Mouse (Mus musculus): ENCODE measurements around the gene 4930562C15Rik. TPM values are rescaled to one million over a fixed set of nuclear protein-coding genes. Genes with fewer than 3 reads are reported as not detected.
A peak's percentile ranks its signal among the peaks of the same experiment; 100 is the strongest.
"Not testable (repeated sequence)": the region's sequence is repeated elsewhere in the genome, so short reads cannot be mapped to it uniquely, and the experiment has no call there.

The 4930562C15Rik gene
- polyA plus RNA-seq (2012; rRNA removed) = not detected in 2 replicates

GRCm38 (mm10) chr16:4835191-4835590, at the start of gene 4930562C15Rik:
Gene 4930562C15Rik (plus strand): TSS chr16:4835416.
- no peak within 1 kb of the TSS for H3K27ac ChIP-seq (ENCODE audit: insufficient read depth, low read length)
- TF ChIP-seq CTCF (IDR thresholded peaks at IDR 0.05; ENCODE audit: extremely low read depth, insufficient read depth, low read length) (no peak), POLR2A (IDR thresholded peaks at IDR 0.05; ENCODE audit: extremely low read depth, insufficient read depth, low read length) (no peak)

GRCm38 (mm10) chr16:4785706-4786105, 49.5 kb upstream of the 4930562C15Rik start:
- Histone ChIP-seq H3K4me1 (ENCODE audit: control insufficient read depth, insufficient read depth, low read length) (peaks cover 21% of the 10 kb centered on the region), H3K4me3 (ENCODE audit: insufficient read depth, low read length) (no peak overlapping the region), H3K27ac (ENCODE audit: insufficient read depth, low read length) (peak overlapping the region; percentile 35; the same call in 1 of the 2 replicates)
- TF ChIP-seq CTCF (IDR thresholded peaks at IDR 0.05; ENCODE audit: extremely low read depth, insufficient read depth, low read length) (no peak), POLR2A (IDR thresholded peaks at IDR 0.05; ENCODE audit: extremely low read depth, insufficient read depth, low read length) (no peak)

More at GRCm38 (mm10) chr16:4835191-4835590, at the start of gene 4930562C15Rik:
- no peak within 1 kb of the TSS for H3K4me3 ChIP-seq (ENCODE audit: insufficient read depth, low read length)
- no peaks in the 10 kb centered on the region for H3K4me1 ChIP-seq (ENCODE audit: control insufficient read depth, insufficient read depth, low read length)

- peaks cover 17% of the 10 kb centered on the region for H3K4me1 ChIP-seq (ENCODE audit: control insufficient read depth, insufficient read depth, low read length)
- TF ChIP-seq CTCF (IDR thresholded peaks at IDR 0.05; ENCODE audit: extremely low read depth, insufficient read depth, low read length) (no peak), POLR2A (IDR thresholded peaks at IDR 0.05; ENCODE audit: extremely low read depth, insufficient read depth, low read length) (no peak)
- no peak overlapping the region for H3K27ac ChIP-seq (ENCODE audit: insufficient read depth, low read length)
- no peak overlapping the region; the same call in 1 of the 2 replicates for H3K4me3 ChIP-seq (ENCODE audit: insufficient read depth, low read length)
Measured at GRCm38 (mm10) chr16:4788176-4788575, 47.0 kb upstream of the 4930562C15Rik start.

- Histone ChIP-seq H3K4me1 (ENCODE audit: control insufficient read depth, insufficient read depth, low read length) (peaks cover 15% of the 10 kb centered on the region), H3K4me3 (ENCODE audit: insufficient read depth, low read length) (peak overlapping the region; percentile 87), H3K27ac (ENCODE audit: insufficient read depth, low read length) (peak overlapping the region; percentile 51)
- TF ChIP-seq CTCF (IDR thresholded peaks at IDR 0.05; ENCODE audit: extremely low read depth, insufficient read depth, low read length) = no peak
- TF ChIP-seq POLR2A (IDR thresholded peaks at IDR 0.05; ENCODE audit: extremely low read depth, insufficient read depth, low read length) = no peak
Measured at GRCm38 (mm10) chr16:4789311-4789768, 45.9 kb upstream of the 4930562C15Rik start.

- Histone ChIP-seq H3K4me3 (ENCODE audit: insufficient read depth, low read length) (peak within 1 kb of the TSS; percentile 87), H3K4me1 (ENCODE audit: control insufficient read depth, insufficient read depth, low read length) (peaks cover 13% of the 10 kb centered on the region), H3K27ac (ENCODE audit: insufficient read depth, low read length) (peak within 1 kb of the TSS; percentile 93)
- no peak for TF ChIP-seq CTCF (IDR thresholded peaks at IDR 0.05; ENCODE audit: extremely low read depth, insufficient read depth, low read length)
- TF ChIP-seq POLR2A (IDR thresholded peaks at IDR 0.05; ENCODE audit: extremely low read depth, insufficient read depth, low read length) = peak; percentile 81
Measured at GRCm38 (mm10) chr16:4789810-4790559, 45.2 kb upstream of the 4930562C15Rik start, which contains the start of gene Cdip1. Gene Cdip1 (minus strand): TSS chr16:4790292.

- TF ChIP-seq POLR2A (IDR thresholded peaks at IDR 0.05; ENCODE audit: extremely low read depth, insufficient read depth, low read length) (no peak), CTCF (IDR thresholded peaks at IDR 0.05; ENCODE audit: extremely low read depth, insufficient read depth, low read length) (no peak)
- Histone ChIP-seq H3K4me1 (ENCODE audit: control insufficient read depth, insufficient read depth, low read length) (peaks cover 9% of the 10 kb centered on the region; the same call in 1 of the 2 replicates), H3K4me3 (ENCODE audit: insufficient read depth, low read length) (no peak overlapping the region), H3K27ac (ENCODE audit: insufficient read depth, low read length) (no peak overlapping the region)
Measured at GRCm38 (mm10) chr16:4791332-4791731, 43.9 kb upstream of the 4930562C15Rik start.

- TF ChIP-seq POLR2A (IDR thresholded peaks at IDR 0.05; ENCODE audit: extremely low read depth, insufficient read depth, low read length) = no peak
- TF ChIP-seq CTCF (IDR thresholded peaks at IDR 0.05; ENCODE audit: extremely low read depth, insufficient read depth, low read length) = no peak
- Histone ChIP-seq H3K27ac (ENCODE audit: insufficient read depth, low read length) (no peak overlapping the region), H3K4me1 (ENCODE audit: control insufficient read depth, insufficient read depth, low read length) (no peaks in the 10 kb centered on the region)
Measured at GRCm38 (mm10) chr16:4796631-4797030, 38.6 kb upstream of the 4930562C15Rik start.

GRCm38 (mm10) chr16:4818349-4818748, 16.9 kb upstream of the 4930562C15Rik start:
- Histone ChIP-seq H3K27ac (ENCODE audit: insufficient read depth, low read length) (no peak overlapping the region), H3K4me3 (ENCODE audit: insufficient read depth, low read length) (no peak overlapping the region), H3K4me1 (ENCODE audit: control insufficient read depth, insufficient read depth, low read length) (no peaks in the 10 kb centered on the region)
- no peak for TF ChIP-seq CTCF (IDR thresholded peaks at IDR 0.05; ENCODE audit: extremely low read depth, insufficient read depth, low read length)
- no peak for TF ChIP-seq POLR2A (IDR thresholded peaks at IDR 0.05; ENCODE audit: extremely low read depth, insufficient read depth, low read length)

More at GRCm38 (mm10) chr16:4796631-4797030, 38.6 kb upstream of the 4930562C15Rik start:
- no peak overlapping the region for H3K4me3 ChIP-seq (ENCODE audit: insufficient read depth, low read length)

GRCm38 (mm10) chr16:4824466-4824865, 10.8 kb upstream of the 4930562C15Rik start:
- H3K27ac ChIP-seq (ENCODE audit: insufficient read depth, low read length); H3K4me3 ChIP-seq (ENCODE audit: insufficient read depth, low read length); H3K4me1 ChIP-seq (ENCODE audit: control insufficient read depth, insufficient read depth, low read length): not testable (repeated sequence)

- H3K4me1 ChIP-seq (ENCODE audit: control insufficient read depth, insufficient read depth, low read length) = no peaks in the 10 kb centered on the region
Measured at GRCm38 (mm10) chr16:4827639-4828038, 7.6 kb upstream of the 4930562C15Rik start.

More at GRCm38 (mm10) chr16:4827639-4828038, 7.6 kb upstream of the 4930562C15Rik start:
- H3K27ac ChIP-seq (ENCODE audit: insufficient read depth, low read length) = no peak overlapping the region
- TF ChIP-seq POLR2A (IDR thresholded peaks at IDR 0.05; ENCODE audit: extremely low read depth, insufficient read depth, low read length) (no peak), CTCF (IDR thresholded peaks at IDR 0.05; ENCODE audit: extremely low read depth, insufficient read depth, low read length) (no peak)
- H3K4me3 ChIP-seq (ENCODE audit: insufficient read depth, low read length) = no peak overlapping the region
